Mouse (Mus musculus) erythroblast, embryonic 14.5 days (primary cell): Measurements from ENCODE around the gene Glcci1. TPM values are rescaled to one million over a fixed set of nuclear protein-coding genes. Genes with fewer than 3 reads are reported as not detected.

Experiments
- H3K27me3 ChIP-seq: 2 replicates; pipeline ENCODE4 v1.6.1; 2012; ENCODE audit warnings: inconsistent platforms; ENCODE audit not compliant: control insufficient read depth
- H3K36me3 ChIP-seq: 2 replicates; pipeline ENCODE4 v1.6.1; 2012; ENCODE audit warnings: mild to moderate bottlenecking, inconsistent platforms; ENCODE audit not compliant: control insufficient read depth
- H3K4me1 ChIP-seq: 2 replicates; pipeline ENCODE4 v1.6.1; 2012; ENCODE audit warnings: inconsistent platforms; ENCODE audit not compliant: control insufficient read depth
- H3K4me3 ChIP-seq: replicated peaks from 2 replicates; pipeline ENCODE3; 2012; ENCODE audit warnings: moderate library complexity, mild to moderate bottlenecking, inconsistent platforms
- H3K9me3 ChIP-seq: 2 replicates; pipeline ENCODE4 v1.6.1; 2012; ENCODE audit warnings: low read length, inconsistent platforms, mixed read lengths; ENCODE audit not compliant: control insufficient read depth
- GATA1 ChIP-seq: IDR thresholded peaks from 2 replicates; pipeline ENCODE4 v1.6.1; 2012; ENCODE audit warnings: low read length, inconsistent platforms, mixed read lengths
- TAL1 ChIP-seq: IDR thresholded peaks from 3 replicates; pipeline ENCODE4 v1.6.1; 2012; ENCODE audit warnings: low read length, inconsistent platforms, mixed read lengths
- polyA plus RNA-seq: library from polyadenylated mRNA; stranded (reverse); fragments of >175 nt; gene quantifications from 2 replicates; pipeline ENCODE4 v1.2.3, GENCODE M21; 2012

Gene Glcci1
- polyA plus RNA-seq, 1 experiment: 0.29 TPM

DNA sequence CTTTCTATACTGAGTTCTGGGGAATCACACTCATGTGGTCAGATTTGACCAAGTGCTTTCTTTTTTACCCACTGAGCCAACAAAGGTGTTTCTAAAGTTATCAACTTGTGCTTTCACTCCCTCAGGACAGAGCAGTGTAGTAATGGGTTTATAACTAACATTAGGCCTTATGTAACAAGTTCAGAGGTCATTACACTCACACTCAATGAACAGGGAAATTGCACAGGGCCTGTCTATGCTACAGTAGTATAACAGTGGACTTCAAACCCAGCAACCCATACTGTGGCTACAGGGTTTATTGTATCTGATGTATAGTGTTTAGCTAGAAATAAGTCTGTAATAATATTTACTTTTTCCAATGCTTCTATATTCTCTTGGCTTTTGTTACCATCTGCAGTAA lies 2.8 kb upstream of the Glcci1 start:
- TF ChIP-seq TAL1: no peak
- no peak for TF ChIP-seq GATA1

DNA sequence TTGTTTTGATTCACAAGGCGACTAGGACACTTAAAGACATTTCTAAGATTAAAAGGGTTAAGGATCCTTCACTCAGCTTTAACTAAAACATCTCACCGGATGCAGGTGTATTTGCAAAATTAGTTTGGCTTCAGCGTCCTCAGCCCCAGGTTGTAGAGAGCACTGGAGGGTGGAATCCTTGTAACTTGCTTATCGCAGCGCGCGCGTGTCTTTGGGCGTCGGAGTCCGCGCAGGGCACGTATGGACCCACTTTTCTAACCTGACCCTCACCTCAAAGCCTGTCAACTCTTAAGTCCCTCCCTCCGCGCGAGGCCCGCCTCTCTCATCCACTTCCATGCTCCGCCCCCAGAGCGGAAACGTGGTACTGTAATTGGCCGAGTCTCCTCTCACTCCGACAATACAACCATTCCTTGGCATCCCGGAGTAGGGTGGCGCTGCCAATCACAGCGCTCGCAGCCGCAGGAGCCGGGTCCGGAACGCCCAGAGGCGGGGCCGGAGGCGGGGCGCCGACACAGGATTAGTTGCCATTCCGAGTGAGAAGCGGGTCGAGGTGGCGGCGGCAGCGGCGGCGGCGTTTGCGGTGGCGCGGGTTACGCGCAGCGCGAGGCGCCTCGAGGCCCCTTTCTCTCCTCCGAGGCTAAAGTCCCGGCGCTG lies 390 bp upstream of the Glcci1 start:
- Histone ChIP-seq H3K4me3 (peak overlapping the region; percentile 93), H3K9me3 (no peaks in the 10 kb centered on the region)

More for the DNA sequence above, 2.8 kb upstream of the Glcci1 start:
- Histone ChIP-seq H3K36me3 (peaks cover 4% of the 10 kb centered on the region), H3K27me3 (peaks cover 24% of the 10 kb centered on the region), H3K4me1 (peaks cover 33% of the 10 kb centered on the region), H3K4me3 (no peak overlapping the region), H3K9me3 (no peaks in the 10 kb centered on the region)

GRCm38 (mm10) chr6:8509961-8510863 lies 812 bp downstream of the Glcci1 start:
- peaks cover 29% of the 10 kb centered on the region for H3K27me3 ChIP-seq
- TF ChIP-seq TAL1 (no peak), GATA1 (0 out of 2 replicates have a peak, but pooled peaks have one; percentile 5)
- H3K4me3 ChIP-seq: peak overlapping the region; percentile 93
- peaks cover 17% of the 10 kb centered on the region for H3K36me3 ChIP-seq
- H3K4me1 ChIP-seq: peaks cover 45% of the 10 kb centered on the region
- no peaks in the 10 kb centered on the region for H3K9me3 ChIP-seq

More for the DNA sequence above, 390 bp upstream of the Glcci1 start:
- TF ChIP-seq GATA1 (no peak), TAL1 (no peak)
- Histone ChIP-seq H3K36me3 (peaks cover 17% of the 10 kb centered on the region), H3K4me1 (peaks cover 45% of the 10 kb centered on the region), H3K27me3 (peaks cover 29% of the 10 kb centered on the region)

GRCm38 (mm10) chr6:8510864-8511428 lies 1.5 kb downstream of the Glcci1 start:
- no peaks in the 10 kb centered on the region for H3K9me3 ChIP-seq
- no peak for TF ChIP-seq GATA1
- TF ChIP-seq TAL1: no peak
- H3K27me3 ChIP-seq: peaks cover 29% of the 10 kb centered on the region
- peaks cover 19% of the 10 kb centered on the region for H3K36me3 ChIP-seq
- H3K4me3 ChIP-seq: peak overlapping the region; percentile 93
- peaks cover 45% of the 10 kb centered on the region for H3K4me1 ChIP-seq

DNA sequence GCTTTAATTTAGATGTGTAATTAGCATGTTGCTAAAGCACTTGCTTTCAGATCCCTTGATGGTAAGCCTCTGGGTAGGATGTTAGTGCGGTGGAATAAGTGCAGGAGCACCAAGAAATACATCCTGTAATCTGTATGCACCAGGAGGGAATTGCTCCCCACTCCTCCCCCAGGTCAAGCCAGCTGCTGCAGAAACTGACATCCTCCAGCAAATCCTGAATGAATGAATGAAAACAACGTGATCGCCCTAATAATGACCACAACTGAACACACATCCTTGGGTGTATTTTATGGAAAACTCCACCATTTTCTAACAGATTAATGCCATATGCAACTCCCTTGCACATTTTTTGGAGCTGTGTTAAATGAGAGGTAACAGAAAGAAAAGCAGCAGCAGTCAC lies 2.0 kb downstream of the Glcci1 start:
- peaks cover 22% of the 10 kb centered on the region for H3K36me3 ChIP-seq
- peaks cover 29% of the 10 kb centered on the region for H3K27me3 ChIP-seq
- H3K9me3 ChIP-seq: no peaks in the 10 kb centered on the region
- TF ChIP-seq GATA1 (no peak), TAL1 (no peak; the same call in 2 of the 3 replicates)
- peaks cover 44% of the 10 kb centered on the region for H3K4me1 ChIP-seq
- H3K4me3 ChIP-seq: peak overlapping the region; percentile 93

DNA sequence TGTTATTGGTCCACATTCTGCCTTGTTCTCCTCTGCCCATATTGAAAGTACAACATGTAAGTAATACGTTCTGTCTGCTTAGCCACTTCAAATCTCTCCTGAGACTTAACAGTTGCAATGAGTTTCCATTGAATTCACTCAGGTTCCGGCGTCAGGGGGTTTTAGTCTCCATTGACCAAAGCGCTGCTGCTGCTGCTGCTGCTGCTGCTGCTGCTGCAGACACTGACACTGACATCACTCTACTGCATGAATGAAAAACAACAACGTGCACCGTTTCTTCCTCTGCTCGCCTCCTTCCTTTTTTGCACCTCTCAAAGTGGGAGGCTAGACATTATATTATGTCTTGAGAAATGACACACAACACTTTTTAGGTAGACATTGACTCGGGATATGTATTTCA lies 3.0 kb downstream of the Glcci1 start:
- Histone ChIP-seq H3K36me3 (peaks cover 24% of the 10 kb centered on the region), H3K9me3 (no peaks in the 10 kb centered on the region), H3K4me3 (peak overlapping the region; percentile 5), H3K4me1 (peaks cover 39% of the 10 kb centered on the region), H3K27me3 (peaks cover 29% of the 10 kb centered on the region)
- TF ChIP-seq TAL1 (no peak), GATA1 (no peak)

GRCm38 (mm10) chr6:8519687-8520086 lies 10.3 kb downstream of the Glcci1 start:
- no peak overlapping the region for H3K4me3 ChIP-seq
- TF ChIP-seq TAL1 (no peak), GATA1 (no peak)
- no peaks in the 10 kb centered on the region for H3K27me3 ChIP-seq
- peaks cover 43% of the 10 kb centered on the region for H3K4me1 ChIP-seq
- no peaks in the 10 kb centered on the region for H3K9me3 ChIP-seq
- H3K36me3 ChIP-seq: peaks cover 16% of the 10 kb centered on the region

- peaks cover 44% of the 10 kb centered on the region for H3K4me1 ChIP-seq
- H3K4me3 ChIP-seq: no peak overlapping the region
- H3K27me3 ChIP-seq: no peaks in the 10 kb centered on the region
- H3K9me3 ChIP-seq: no peaks in the 10 kb centered on the region
- peaks cover 12% of the 10 kb centered on the region for H3K36me3 ChIP-seq
- TF ChIP-seq GATA1 (no peak), TAL1 (peak; percentile 40; the same call in 2 of the 3 replicates)
These were observed 11.8 kb downstream of the Glcci1 start for GRCm38 (mm10) chr6:8521231-8521630.

GRCm38 (mm10) chr6:8524717-8525116 lies 15.3 kb downstream of the Glcci1 start:
- Histone ChIP-seq H3K4me3 (no peak overlapping the region), H3K36me3 (peaks cover 5% of the 10 kb centered on the region; the same call in 1 of the 2 replicates), H3K9me3 (no peaks in the 10 kb centered on the region), H3K27me3 (no peaks in the 10 kb centered on the region), H3K4me1 (peaks cover 40% of the 10 kb centered on the region)
- TF ChIP-seq GATA1 (no peak), TAL1 (no peak)
